Mouse (Mus musculus): Measurements from ENCODE around the gene Gm45713. TPM values are rescaled to one million over a fixed set of nuclear protein-coding genes. Genes with fewer than 3 reads are reported as not detected.
A peak's percentile ranks its signal among the peaks of the same experiment; 100 is the strongest.

Gene Gm45713
- polyA plus RNA-seq, 1 experiment: 0.12 TPM

DNA sequence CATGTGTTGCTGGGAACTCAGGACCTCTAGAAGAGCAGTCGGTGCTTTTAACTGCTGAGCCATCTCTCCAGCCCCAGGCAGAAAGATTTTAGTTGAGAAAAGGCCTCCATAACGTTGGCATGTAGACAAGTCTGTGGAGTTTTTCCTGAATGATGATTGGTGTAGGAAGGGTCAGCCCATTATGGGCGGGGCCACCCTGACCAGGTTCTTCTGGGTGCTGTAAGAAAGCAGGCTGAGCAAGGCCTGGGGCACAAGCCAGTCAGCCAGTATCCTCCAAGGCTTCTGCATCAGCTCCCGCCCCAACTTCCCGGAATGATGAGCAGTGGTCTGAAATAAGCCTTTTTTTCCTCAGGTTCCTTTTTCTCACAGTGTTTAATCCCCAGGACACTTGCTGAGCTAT, 55.0 kb downstream of the Gm45713 start:
- DNase-seq (ENCODE audit: extremely low spot score in 1 of 2, low spot score in 1 of 2): no peak

DNA sequence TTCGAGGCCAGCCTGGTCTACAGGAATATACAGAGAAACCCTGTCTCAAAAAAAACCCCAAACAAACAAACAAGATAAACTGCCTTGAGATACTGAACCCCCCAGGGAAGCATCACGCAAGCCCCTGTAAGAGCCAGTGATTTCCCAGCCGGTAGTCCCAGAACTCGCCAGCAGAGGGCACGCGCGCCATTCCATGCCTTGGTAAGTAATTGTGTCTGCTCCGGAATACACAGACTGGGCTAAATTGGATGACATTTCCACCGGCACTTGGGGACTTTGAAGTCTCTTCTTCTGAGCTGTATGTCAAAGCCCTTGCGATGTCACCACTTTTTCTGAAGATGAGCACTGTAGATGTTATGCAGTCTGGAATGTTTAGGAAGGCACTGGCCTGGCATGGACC, 56.2 kb downstream of the Gm45713 start:
- DNase-seq (ENCODE audit: extremely low spot score in 1 of 2, low spot score in 1 of 2): peak; percentile 75 to 97

- DNase-seq (ENCODE audit: extremely low spot score in 1 of 2, low spot score in 1 of 2): peak in 1 of 2 experiments; percentile 72
These were observed 57.5 kb downstream of the Gm45713 start for GRCm38 (mm10) chr7:45078513-45078912.

- DNase-seq (ENCODE audit: extremely low spot score in 1 of 2, low spot score in 1 of 2): no peak
These were observed 58.2 kb downstream of the Gm45713 start for GRCm38 (mm10) chr7:45077829-45078228.

DNA sequence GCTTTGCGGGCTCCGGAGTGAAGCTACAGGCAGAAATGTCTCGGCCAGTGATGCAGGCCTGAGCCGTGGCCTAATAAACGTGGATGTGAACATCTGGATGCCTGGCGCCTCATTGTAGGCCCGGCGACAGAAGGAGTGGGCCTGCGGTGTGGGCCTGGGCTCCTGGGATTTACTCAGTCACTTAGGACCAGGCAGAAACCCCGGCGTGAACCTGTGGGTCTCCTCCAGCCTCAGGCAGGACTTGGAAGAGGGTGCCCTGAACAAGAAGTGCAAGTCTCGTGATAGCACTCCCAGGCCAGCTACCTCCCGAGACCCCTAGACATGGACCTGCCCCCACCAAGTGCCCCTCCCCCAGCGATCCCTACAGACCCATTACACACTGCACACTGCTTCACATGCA, 58.7 kb downstream of the Gm45713 start:
- no peak for DNase-seq (ENCODE audit: extremely low spot score in 1 of 2, low spot score in 1 of 2)

GRCm38 (mm10) chr7:45076501-45076900, 59.5 kb downstream of the Gm45713 start:
- DNase-seq (ENCODE audit: extremely low spot score in 1 of 2, low spot score in 1 of 2): no peak

Other genes starting within 250 kb of the Gm45713 start
- gene Med25, start 243.5 kb downstream of the Gm45713 start, polyA plus RNA-seq (2012; rRNA removed): 123 and 130 TPM in 2 replicates
- 30.4 and 32.4 TPM in 2 replicates for gene Fuz, start 240.2 kb downstream of the Gm45713 start, polyA plus RNA-seq (2012; rRNA removed)
- gene Ap2a1, start 206.7 kb downstream of the Gm45713 start, polyA plus RNA-seq (2012; rRNA removed): 216 and 254 TPM in 2 replicates
- 1.4 TPM in 2 replicates for gene Tsks, start 193.0 kb downstream of the Gm45713 start, polyA plus RNA-seq (2012; rRNA removed)
- gene Cpt1c, start 161.4 kb downstream of the Gm45713 start, polyA plus RNA-seq (2012; rRNA removed): 151 TPM in 2 replicates
- 217 and 232 TPM in 2 replicates for gene Prmt1, start 149.7 kb downstream of the Gm45713 start, polyA plus RNA-seq (2012; rRNA removed)
- gene Irf3, start 138.6 kb downstream of the Gm45713 start, polyA plus RNA-seq (2012; rRNA removed): 88.4 and 88.6 TPM in 2 replicates
- gene Bcl2l12, start 137.5 kb downstream of the Gm45713 start, polyA plus RNA-seq (2012; rRNA removed): 5.4 and 5.9 TPM in 2 replicates
- gene Scaf1, start 119.9 kb downstream of the Gm45713 start, polyA plus RNA-seq (2012; rRNA removed): 126 and 127 TPM in 2 replicates
- 27.6 and 32.5 TPM in 2 replicates for gene Rras, start 118.3 kb downstream of the Gm45713 start, polyA plus RNA-seq (2012; rRNA removed)
- 20.5 and 22.4 TPM in 2 replicates for gene Prr12, start 83.3 kb downstream of the Gm45713 start, polyA plus RNA-seq (2012; rRNA removed)
- 81.7 and 86.5 TPM in 2 replicates for gene Nosip, start 73.8 kb downstream of the Gm45713 start, polyA plus RNA-seq (2012; rRNA removed)
- 15.5 and 15.6 TPM in 2 replicates for gene Prrg2, start 73.6 kb downstream of the Gm45713 start, polyA plus RNA-seq (2012; rRNA removed)
- 13.4 and 16.9 TPM in 2 replicates for gene Rcn3, start 44.0 kb downstream of the Gm45713 start, polyA plus RNA-seq (2012; rRNA removed)
- gene Fcgrt, start 32.4 kb downstream of the Gm45713 start, polyA plus RNA-seq (2012; rRNA removed): 34.0 and 34.2 TPM in 2 replicates
- 383 and 419 TPM in 2 replicates for gene Rps11, start 11.8 kb downstream of the Gm45713 start, polyA plus RNA-seq (2012; rRNA removed)
- gene Rpl13a, start 7.5 kb downstream of the Gm45713 start, polyA plus RNA-seq (2012; rRNA removed): 1,438 and 1,804 TPM in 2 replicates
- 25.2 and 29.6 TPM in 2 replicates for gene Flt3l, start 201 bp upstream of the Gm45713 start, polyA plus RNA-seq (2012; rRNA removed)
- 54.2 and 61.5 TPM in 2 replicates for gene Pih1d1, start 18.1 kb upstream of the Gm45713 start, polyA plus RNA-seq (2012; rRNA removed)
- 10.1 and 10.8 TPM in 2 replicates for gene Aldh16a1, start 18.4 kb upstream of the Gm45713 start, polyA plus RNA-seq (2012; rRNA removed)
- gene Slc17a7, start 27.7 kb upstream of the Gm45713 start, polyA plus RNA-seq (2012; rRNA removed): 858 and 911 TPM in 2 replicates
- 0.96 and 3.7 TPM in 2 replicates for gene Gfy, start 43.3 kb upstream of the Gm45713 start, polyA plus RNA-seq (2012; rRNA removed)
- gene Pth2, start 44.8 kb upstream of the Gm45713 start, polyA plus RNA-seq (2012; rRNA removed): 0.90 and 1.4 TPM in 2 replicates
- 4.1 TPM in 2 replicates for gene Ccdc155, start 68.7 kb upstream of the Gm45713 start, polyA plus RNA-seq (2012; rRNA removed)
- gene Dkkl1, start 75.9 kb upstream of the Gm45713 start, polyA plus RNA-seq (2012; rRNA removed): 29.5 and 29.9 TPM in 2 replicates
- gene Tead2, start 79.5 kb upstream of the Gm45713 start, polyA plus RNA-seq (2012; rRNA removed): 6.0 and 9.6 TPM in 2 replicates
- 10.3 and 11.2 TPM in 2 replicates for gene Cd37, start 102.9 kb upstream of the Gm45713 start, polyA plus RNA-seq (2012; rRNA removed)
- gene Slc6a16, start 104.9 kb upstream of the Gm45713 start, polyA plus RNA-seq (2012; rRNA removed): 1.1 and 1.2 TPM in 2 replicates
- gene Slc6a21, start 141.3 kb upstream of the Gm45713 start, polyA plus RNA-seq (2012; rRNA removed): 0.20 and 0.29 TPM in 2 replicates
- 22.6 and 24.5 TPM in 2 replicates for gene Trpm4, start 197.5 kb upstream of the Gm45713 start, polyA plus RNA-seq (2012; rRNA removed)
- gene Hrc, start 199.1 kb upstream of the Gm45713 start, polyA plus RNA-seq (2012; rRNA removed): 0.60 and 0.61 TPM in 2 replicates
- gene Ppfia3, start 230.8 kb upstream of the Gm45713 start, polyA plus RNA-seq (2012; rRNA removed): 114 and 126 TPM in 2 replicates
- 241 and 267 TPM in 2 replicates for gene Lin7b, start 234.4 kb upstream of the Gm45713 start, polyA plus RNA-seq (2012; rRNA removed)